Mouse (Mus musculus) c-Kit-negative CD71-positive TER-119-positive erythroid progenitor cells, embryonic 14.5 days (primary cell): Measurements from ENCODE around the gene Olfr149.
"Not testable (repeated sequence)": the region's sequence is repeated elsewhere in the genome, so short reads cannot be mapped to it uniquely, and the experiment has no call there.

Experiments
- DNase-seq: peaks from one replicate; pipeline ENCODE4 v3.0.0-alpha.2; 2013; ENCODE audit warnings: low read depth, low spot score

Gene Olfr149

DNA sequence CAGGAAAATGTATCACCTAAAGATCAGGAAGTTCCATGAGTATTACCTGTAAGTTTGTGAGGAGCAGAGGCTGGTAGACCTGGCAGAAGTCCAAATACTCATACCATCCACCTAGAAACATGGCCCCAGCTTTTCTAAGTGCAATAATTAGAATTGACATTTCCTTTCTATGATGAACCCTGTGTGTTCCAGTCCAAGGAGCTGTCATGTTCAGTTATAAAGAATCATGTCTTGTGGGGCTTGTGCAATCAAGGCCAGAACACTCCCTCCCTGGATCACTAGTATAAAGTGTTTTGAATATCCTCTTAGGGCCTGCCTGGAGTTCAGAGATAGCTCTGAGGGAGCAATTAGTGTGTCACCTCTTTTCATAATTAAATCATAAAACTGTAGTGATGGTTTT lies at the start of gene Olfr149:
Gene Olfr149, minus strand, starts transcription at position 101 of the 400 bp plus-strand sequence.
- no peak for DNase-seq

DNA sequence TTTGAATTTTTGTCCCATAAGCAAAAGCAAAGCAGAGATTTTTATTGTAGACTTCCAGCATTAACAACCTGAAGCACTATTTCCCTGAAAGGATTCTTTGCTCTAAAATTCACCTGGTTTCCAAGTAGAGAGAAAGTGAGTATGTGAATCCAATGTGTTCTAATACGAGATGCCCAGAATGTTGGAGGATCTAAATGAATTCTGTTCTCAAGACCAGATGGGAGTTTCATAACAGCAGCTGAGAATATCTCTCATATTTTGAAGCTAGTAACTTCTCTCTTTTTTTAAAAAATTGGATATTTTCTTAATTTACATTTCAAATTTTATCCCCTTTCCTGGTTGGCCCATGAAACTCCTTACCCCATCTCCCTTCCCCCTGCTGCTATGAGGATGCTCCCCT lies 39.5 kb upstream of the Olfr149 start:
- no peak for DNase-seq

DNA sequence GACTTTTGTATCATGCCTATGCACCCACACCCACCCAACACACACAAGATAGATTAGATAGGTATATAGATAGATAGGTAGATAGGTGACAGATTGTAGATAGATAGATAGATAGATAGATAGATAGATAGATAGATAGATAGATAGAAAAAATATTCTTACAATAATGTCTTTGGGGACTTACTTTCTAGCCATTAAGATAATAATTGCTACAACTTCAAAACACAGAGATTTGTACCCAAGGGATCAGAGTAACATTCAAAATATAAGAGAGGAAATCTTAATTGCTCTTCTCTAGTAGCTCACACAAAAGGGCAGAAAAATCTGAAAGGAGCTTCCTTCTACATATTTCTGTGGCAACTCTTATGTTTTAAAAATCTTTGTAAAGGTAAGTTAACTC lies 39.0 kb upstream of the Olfr149 start, which contains the start of gene Olfr967:
Gene Olfr967, plus strand, starts transcription at position 301 of the 400 bp plus-strand sequence.
- DNase-seq = no peak

DNA sequence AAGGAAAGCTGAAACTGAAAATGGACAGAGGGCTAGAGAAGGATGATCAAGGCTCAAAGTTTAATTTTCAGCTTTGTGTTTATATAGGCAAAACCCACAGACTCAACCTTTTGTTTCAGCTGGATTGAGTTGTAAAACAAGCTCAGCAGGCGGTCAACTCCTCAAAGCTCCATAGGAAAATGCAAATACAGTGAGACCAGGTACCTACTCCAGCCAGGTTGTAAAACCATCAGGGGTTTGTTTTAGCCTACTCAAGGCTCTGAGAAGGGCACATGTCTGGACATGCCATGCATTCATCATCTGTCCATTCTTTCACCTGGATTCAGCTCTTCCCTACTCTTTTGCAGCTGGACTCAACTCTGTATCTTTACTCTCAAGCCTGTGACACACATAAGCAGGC lies 33.8 kb upstream of the Olfr149 start:
- DNase-seq = no peak

DNA sequence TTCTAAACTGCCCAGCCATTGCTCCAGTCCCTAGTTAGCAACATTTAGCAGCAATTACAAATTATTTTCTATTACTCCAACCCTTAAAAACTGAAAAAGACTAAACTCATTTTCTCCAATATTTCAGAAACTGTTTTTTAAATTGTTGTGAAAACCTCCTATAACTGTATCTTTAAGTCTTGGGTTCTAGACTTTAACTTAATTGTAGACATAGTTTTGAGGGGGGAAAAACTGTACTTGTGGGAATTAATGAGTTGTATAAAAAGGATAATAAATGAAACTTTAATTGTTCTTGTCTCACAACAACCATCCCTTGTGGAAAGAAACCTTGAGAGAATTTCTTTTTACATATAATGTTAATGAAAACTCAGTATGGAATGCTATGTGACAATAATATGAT lies 23.8 kb upstream of the Olfr149 start, which contains the start of gene Olfr150:
Gene Olfr150, plus strand, starts transcription at position 301 of the 400 bp plus-strand sequence.
- no peak for DNase-seq

DNA sequence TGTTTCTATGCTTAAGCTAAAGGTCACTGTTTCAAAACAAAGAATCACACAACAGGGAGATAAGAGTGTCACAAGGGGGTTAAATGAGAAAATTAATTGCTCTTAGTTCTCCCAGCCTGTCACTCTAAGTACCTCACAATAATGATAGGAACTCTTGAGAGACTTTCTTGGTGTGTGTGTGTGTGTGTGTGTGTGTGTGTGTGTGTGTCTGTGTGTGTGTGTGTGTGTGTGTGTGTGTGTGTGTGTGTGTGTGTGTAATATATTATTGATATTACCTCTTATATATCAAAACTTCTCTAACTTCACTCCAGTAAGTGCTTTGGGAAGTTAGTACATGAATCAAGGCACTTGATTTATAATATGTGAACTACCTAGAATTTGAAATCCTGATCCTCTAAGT lies 4.1 kb upstream of the Olfr149 start, which contains the start of gene Olfr965:
Gene Olfr965, plus strand, starts transcription at position 301 of the 400 bp plus-strand sequence.
- DNase-seq = no peak

DNA sequence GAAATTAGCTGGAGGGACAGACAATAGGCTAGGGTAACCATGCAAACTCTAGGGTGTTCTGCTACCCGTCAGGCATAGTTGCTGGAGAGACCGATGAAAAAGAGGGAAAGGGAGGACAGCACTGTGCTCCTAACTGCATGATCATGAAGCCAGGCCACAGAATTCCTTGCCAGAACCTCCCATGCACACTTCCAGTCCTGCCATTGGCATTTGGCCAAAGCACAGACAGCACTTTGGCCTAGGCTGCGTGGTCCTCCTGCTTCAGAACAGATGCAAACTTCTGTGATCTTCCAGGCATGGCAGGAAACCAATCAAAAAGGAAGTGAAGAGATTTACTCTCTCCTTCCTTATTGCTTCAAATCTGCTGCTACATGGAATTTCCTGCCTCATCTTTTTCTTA lies 2.0 kb upstream of the Olfr149 start:
- no peak for DNase-seq

DNA sequence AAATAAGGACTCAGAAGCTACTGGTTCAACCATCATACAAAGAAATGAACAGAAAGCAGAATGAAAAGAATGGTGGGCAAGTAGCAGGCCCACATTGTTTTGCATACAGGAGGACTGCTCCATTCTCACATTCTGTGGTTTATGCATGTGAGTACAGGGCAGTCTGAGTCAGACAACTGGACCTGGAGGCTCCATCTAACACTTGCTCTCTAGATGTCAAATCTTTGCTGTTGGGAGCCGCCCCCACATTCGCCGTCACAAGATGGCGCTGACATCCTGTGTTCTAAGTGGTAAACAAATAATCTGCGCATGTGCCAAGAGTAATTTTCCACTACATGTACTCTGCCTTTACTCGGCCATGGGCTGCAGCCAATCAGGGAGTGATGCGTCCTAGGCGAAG lies 5.8 kb downstream of the Olfr149 start:
- not testable (repeated sequence) for DNase-seq

DNA sequence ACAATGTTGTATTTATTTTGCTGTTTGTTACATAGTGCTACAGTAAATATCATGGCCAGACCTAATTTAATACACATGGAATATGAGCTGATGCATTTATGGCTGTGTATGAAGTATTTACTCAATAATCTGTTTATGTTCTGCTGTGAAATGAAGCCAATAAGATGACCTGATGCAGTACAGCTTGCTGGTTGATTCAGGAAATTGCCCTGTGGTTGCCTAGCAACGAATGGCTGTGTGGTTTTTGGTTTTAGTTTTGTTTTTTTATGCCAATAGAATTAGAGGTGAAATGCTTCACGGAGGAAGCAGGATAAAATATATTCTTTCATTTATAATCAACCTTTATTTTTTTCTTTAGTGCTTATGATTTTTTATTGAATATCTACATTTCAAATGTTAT lies 27.6 kb downstream of the Olfr149 start:
- DNase-seq = no peak

DNA sequence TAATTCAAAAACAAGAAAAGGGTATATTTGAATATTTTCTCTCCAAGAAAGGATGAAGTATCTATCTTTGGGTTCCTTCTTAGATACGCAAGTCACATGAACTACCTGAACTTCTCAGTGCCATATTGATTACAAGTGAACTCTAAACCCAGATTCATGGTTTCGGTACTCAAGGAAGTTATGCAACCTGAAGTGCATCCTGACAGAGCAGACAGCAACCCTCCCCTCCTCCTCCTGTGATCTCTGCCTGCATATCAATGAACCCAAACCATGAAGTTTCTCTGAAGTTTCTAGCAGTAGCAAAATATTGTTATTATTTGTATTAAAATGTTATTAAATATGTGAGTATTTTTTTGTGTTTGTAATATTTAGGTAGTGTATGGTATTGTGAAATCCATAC lies 28.4 kb downstream of the Olfr149 start:
- DNase-seq = no peak

DNA sequence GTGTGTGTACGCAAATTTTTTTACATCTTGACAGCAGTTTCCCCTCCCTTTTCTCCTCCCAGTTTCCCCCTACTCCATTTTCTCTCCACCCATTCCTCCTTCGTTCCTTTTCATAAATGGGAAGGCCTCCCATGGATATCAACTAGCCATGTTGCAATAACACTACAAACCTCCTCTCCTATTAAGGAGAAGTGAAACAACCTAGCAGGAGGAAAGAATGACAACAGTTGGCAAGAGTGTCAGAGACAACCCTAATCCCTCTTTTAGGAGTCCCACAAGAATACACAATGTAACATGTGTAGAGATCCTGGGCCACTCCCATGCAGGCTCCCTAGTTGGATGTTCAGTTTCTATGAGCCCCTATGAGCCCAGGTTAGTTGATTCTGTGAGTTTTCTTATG lies 32.1 kb downstream of the Olfr149 start:
- no peak for DNase-seq

DNA sequence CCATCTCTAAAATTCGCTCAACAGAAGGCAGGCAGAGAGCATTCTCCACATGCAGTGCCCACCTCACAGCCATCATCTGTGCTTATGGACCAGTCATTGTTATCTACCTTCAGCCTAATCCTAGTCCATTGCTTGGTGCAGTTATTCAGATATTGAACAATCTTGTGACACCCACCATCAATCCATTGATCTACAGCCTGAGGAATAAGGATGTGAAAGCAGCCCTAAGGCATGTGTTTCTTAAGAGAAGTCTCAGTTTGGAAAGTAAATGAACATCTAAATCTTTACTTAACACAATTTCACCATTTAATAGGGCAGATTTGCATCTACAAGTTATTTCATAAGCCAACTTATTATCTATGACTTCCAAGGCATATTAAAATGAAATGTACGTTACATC lies 37.2 kb downstream of the Olfr149 start:
- no peak for DNase-seq

DNA sequence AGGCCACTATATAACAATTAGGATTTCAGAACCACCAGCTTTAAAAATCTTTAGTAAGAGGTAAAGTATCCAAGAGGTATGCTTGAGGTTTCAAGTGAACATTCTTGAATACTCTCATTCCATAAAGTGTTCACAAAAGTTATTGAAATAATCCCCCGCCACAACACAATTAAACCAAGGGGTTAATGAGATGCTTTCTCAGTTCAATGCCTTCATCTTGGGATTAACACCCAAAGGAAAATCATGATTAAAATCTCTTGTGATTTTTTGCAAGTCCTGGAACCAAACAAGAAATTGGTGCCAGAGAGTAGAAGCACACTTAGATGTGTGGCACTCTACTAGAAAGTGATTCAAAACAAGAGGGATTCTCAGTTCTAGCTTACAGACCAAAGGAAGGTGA lies 40.0 kb downstream of the Olfr149 start, which contains the start of gene Olfr963:
Gene Olfr963, plus strand, starts transcription at position 301 of the 400 bp plus-strand sequence.
- no peak for DNase-seq

DNA sequence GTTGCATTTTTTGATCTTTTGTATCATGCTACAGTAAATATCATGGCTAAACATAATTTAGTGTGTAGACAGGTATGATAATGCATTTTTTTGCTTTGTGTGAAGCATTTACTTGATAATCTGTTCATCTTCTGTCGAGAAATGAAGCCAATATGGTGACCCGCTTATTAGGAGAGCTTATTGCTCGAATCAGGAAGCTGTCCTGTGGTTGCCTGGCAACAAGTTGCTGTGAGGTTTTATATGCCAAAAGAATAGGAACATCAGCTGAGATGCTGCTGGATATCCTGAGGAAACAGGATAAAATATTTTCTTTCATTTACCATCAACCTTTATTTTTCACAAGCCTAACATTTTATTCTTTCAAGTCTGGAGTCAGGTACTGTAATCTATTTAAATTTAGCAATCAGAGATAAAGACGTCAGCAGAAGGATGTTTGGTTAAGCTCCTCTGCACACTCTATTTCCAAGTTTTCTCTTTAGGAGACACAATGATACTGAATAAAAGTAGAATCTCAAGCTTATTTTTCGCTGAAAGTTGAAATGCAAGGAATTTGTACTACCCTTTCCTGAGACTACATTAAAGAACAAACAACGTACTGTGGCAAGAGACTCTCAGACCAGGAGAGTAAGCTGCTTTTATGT lies 52.0 kb downstream of the Olfr149 start:
- DNase-seq = no peak
